Mouse (Mus musculus) hindlimb bud, embryonic 11.5 days (tissue): ENCODE data around the gene Gtf2h4.
A peak's percentile ranks its signal among the peaks of the same experiment; 100 is the strongest.

Source experiments
- DNase-seq: peaks from one replicate; pipeline ENCODE4 v3.0.0-alpha.2; 2012; ENCODE audit warnings: low read depth, low spot score; ENCODE audit errors: extremely low spot score

Gene Gtf2h4

DNA sequence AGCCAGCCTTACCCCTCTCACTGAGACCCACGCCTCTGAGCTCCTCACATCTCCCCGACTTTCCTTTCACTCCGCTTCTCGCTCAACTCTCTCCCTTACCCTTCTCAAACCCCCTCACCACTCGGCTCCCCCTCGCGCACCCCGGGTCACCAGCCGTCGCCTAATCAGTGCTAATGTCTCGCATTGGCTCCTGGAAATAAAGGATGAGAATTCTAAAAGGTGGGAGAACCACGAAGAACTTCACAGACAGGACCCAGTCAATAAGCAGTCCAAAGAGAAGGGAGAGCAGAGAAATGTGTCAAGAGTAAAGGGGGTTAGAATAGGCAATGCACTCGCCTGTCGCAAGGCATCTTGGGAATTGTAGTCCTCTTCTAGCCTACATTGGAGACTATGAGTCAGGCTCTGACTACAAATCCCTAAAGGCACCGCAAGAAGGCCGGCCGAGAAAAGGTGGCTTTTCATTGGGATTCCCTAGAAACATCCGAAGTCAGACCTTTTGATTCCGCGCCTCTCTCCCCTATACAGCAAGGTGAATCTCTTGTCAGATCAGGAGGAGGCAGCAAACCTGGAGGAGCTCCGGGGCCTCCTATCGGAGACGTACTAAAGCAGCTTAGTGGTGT, at the start of gene Gtf2h4:
Gene Gtf2h4 (minus strand): TSS at position 324 of the 620 bp plus-strand sequence.
- DNase-seq = peak; percentile 88

DNA sequence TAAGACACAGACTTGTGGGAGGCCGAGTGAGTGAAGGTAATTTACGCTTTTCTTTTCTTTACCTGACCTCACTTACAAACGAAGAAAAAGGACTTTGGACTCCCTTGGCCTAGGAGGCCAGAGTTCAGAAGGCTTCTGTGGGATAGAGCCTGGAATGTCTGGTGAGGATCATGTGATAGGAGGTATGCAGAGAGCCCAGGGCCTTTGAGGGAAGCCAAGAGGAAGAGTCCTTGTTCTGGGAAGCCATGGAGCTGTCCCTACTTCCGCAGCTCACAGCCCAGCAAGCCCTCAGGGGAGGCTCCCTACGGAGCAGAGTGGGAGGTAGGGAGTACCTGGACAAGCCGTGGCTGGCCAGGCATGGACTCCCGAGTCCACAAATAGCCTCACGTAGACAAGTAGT, 48.1 kb upstream of the Gtf2h4 start:
- no peak for DNase-seq

DNA sequence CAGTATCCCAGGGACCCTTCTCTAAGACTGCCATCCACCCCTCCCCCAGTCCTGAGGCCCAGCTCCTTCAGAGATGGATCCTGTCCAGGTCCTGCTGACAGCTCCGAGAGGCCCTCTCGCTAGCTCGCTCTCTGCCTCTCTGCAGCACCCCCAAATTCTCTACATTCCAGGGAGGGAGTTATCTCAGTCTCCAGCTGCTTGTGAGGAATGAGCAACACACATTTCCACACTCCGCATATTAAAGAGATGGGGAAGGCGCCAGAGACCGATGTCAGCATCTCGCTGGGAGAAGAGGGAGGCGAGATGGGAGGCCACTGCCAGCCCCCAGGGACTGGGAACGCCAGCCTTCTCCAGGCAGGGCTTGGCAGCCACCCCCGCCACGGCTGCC, 46.8 kb upstream of the Gtf2h4 start:
- DNase-seq = no peak

DNA sequence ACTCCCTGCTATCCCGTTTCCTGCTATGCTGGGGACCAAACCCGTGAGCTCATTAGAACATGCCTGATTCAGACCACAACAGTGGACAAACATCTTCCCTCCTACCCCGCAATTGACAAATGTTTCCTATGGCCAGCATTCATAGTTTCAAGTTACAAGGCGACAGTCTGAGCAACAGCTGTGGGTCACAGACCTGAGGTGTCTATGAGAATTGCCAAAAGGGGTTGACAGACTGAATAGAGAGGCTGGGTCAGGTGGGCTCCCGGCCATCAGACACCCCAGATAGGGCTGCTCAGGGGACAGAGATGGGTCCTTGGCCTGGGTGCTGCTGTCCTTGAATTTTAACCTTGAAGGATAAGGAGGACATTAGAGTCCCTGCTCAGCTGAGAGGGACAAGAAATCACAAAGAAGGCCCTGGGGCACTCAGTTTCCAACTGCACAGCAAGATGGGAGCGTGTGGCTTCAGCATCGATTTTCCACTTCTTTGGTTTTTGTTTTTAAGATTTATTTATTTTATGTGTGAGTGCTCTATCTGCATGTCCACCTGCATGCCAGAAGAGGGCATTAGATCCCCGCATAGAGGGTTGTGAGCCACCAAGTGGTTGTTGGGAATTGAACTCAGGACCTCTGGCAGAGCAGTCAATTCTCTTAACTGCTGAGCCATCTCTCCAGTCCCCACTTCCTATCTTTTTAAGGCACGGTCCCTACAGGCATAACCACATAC, 46.2 kb upstream of the Gtf2h4 start:
- DNase-seq = no peak

DNA sequence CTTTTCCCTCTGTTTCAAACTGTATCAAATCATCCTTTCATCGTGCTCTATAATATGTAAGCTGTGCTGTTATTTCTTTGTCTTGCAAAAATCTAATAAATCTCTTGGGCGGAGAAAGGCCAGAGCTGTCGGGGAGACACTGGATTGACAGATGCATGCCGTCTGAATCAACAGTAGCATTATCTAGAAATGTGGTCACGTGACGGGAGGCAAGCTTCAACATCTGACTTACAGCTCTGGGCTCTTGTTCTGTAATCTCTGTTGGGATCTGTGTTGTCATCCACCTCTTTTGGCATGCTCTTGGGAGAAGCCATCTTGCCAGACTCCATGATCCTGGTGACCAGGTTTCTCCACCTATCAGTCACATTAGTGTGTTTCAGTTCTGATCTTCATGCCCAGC, 43.5 kb upstream of the Gtf2h4 start:
- DNase-seq = no peak

DNA sequence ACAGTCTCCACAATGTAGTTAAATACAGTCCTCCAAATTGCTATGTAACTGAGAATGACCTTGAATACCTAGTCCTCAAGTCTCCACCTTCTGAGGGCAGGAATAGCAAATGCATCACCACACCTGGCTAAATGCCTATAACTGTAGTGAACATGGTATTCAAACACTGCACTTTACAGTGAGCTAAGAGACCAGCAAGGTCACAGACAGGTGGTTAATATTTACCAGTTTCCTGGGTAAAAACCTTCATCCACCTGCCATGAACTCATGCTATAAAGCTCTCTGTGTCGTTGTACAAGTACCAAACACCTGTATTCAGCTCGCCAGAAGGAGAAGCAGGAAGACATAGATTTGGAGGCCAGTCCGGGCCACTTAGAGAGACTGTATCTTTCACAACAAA, 42.6 kb upstream of the Gtf2h4 start:
- no peak for DNase-seq

DNA sequence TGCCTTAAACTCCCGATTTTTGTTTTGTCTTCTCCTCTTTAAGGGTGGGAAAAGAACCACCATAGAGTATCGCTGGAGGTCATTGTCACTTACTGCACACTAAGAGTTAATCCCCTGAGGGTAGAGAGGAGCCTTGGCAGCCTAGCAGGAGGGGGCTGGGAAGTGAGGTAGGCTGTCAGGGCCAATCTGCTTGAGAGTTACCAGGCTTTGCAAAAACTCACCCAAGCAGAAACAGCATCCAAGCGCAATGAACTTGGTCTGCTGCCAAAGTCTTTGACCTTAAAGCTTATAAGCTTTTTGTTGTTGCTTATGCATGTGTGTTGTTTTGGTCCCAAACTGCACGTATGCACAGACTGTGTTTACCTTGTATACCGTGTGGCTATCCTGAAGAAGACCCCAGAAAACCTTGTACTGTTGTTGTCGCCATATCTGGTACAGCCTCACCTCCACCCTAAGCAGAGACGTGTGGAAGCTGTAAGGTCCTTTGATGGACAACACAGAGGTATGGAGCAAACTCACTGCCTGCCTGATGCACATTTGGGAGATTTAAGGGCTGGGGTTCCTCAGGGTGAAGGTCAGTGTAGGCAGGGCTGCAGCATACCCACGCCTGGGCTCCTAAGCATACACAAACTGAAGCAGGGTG, 37.3 kb upstream of the Gtf2h4 start:
- no peak for DNase-seq

DNA sequence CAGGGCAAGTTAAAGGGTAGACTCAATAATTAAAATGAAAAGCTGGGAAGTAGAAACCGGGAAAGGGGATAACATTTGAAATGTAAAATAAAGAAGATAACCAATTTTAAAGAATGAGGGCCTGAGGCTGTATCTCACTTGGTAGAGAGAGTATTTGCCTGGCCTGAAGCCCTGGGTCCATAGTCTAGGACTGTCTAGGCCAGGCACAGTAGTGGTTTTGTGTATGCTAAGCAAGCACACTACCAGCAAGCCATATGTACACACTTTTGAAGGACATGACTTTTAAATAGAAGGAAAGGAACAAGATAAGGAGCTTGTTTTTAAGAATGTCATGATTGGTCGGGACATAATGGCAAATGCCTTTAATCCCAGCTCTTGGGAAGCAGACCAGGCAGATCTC, 35.1 kb upstream of the Gtf2h4 start:
- no peak for DNase-seq

DNA sequence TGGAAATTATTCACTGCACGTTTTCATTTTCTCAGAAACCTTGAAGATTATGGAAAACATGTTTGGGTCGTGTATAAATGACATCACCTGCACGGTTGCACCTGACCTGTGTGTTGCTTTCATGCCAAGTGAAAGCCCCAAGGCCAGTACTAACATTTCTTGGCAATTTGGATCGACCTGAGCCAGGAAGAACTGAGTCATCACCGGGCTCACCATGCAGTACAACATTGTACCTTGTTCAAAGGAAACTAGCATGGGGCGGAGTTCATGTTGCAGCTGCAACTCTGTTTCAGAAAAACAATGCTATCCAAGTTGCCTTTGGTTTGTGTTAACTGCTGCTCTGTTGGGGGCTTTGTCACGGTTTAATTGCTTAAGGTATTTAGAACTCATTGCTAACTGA, 34.4 kb upstream of the Gtf2h4 start:
- DNase-seq = no peak

DNA sequence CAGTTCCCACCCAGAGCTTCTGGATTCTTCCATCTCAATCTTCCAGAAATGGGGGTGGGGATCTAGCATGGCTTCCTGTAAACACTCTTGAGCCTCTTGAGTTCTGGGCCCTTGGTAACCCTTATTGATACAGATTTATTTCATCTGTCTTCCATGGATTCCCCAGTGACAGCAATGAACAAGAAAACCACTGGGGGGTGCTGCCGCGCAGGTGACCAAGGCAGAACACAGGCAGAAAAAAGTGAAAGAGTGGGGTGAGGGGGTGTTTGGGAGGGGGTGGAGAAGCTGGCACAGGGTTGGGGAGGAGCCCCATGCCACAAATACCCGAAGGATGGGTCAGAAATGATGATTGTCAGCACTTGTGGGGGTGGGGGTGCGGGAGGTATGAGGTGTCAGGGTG, 32.3 kb upstream of the Gtf2h4 start:
- DNase-seq = no peak

DNA sequence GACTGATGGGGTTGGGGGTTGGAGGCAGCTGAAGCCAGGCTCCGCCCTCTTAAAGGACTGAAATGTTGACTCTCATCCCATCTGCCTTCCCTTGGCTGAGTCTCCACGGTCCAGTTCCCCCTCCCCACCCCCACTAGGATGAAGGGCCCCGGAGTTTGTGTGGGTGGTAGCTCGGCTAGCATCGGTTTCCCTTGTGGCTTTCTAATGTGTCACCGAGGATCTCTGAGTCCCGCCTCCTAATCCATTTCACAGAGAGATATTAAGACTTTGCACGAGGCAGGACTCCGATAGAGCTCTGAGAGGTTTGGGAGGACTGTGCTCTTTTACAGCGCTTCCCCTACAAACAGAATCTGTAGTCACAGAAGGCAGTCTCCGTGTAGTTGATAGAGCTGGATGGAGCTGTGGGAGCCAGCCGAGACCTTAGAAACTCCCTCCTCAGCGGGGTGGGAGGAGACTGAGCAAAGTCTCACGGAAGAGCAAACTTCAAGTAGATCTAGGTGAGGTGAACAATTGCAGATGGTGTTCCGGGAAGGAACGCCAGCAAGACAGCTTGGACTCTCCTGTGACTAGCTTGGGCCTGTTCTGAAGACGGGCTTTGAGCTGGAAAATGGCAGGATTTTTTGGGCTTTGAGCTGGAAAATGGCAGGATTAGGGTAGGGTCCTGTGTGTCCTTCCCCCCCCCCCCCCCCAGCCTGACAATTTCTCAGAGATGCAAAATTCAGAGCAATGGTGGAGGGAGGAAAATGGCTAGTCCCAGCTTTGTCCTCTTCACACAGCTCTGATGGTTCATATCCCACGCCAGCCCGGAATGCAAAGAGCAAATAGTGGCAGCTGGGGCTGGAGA, 31.3 kb upstream of the Gtf2h4 start, which contains the start of gene Ddr1:
Gene Ddr1 (minus strand): TSS at position 1 of the 844 bp plus-strand sequence.
- no peak for DNase-seq

DNA sequence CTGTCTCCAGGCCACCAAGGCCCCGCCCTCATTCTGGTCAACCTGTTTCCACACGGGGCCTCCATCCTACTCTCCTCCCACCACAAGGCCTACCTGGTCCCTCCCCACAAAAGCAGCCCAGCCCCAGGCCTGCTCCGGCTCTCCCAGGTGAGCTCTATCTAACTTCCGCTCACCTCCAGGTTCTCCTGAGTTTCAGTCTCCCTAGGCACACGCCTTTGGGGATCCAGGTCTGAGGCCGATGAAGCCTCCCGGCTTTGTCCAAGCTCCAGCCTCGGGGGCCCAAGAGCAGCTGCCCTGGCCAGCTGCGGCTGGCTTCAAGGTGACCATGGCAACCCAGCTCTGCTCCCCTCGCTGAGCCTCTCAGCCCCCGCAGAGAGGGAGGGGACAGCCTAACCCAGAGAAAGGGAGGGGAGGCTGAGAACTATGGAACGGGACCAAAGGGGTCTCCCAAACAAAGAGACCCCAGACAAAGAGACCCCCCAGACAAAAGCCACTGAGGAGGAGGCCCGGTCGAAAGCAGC, 30.3 kb upstream of the Gtf2h4 start:
- no peak for DNase-seq

DNA sequence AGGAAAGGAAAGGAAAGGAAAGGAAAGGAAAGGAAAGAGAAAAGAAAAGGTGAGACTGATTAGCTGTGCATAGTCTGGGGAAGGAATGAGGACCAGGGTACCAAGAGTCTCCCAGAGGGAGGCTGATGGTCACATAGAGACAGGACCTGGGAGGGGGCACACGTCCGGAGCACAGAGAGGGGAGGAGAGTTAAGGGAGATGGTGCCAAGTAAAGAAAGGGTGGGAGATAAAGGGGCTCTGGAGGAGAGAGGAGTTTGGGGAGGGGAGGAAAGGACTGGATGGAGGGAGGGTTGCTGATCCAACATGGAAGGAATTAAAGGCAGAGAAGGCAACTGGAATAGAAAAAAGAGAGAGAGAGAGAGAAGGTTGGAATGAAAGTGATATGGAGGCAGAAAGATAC, 29.5 kb upstream of the Gtf2h4 start:
- DNase-seq = no peak

DNA sequence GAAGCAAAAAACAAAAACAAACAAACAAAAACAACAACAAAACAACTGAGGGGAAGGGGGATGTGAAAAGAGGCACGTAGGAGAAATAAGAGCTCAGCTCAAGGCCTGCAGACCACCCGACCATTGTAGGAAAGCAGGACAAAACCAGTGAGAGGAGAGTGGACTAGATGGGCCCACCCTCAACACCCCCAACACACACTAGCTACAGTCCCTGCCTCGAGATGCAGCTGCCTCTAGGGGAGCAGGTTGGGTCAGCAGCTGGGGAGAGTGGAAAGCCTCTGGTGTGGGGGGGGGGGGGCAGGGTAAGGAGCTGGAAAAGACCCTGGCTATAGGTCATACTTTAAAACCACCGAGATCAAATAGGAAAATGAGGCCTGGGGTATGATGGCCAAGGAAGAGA, 29.1 kb upstream of the Gtf2h4 start:
- no peak for DNase-seq

DNA sequence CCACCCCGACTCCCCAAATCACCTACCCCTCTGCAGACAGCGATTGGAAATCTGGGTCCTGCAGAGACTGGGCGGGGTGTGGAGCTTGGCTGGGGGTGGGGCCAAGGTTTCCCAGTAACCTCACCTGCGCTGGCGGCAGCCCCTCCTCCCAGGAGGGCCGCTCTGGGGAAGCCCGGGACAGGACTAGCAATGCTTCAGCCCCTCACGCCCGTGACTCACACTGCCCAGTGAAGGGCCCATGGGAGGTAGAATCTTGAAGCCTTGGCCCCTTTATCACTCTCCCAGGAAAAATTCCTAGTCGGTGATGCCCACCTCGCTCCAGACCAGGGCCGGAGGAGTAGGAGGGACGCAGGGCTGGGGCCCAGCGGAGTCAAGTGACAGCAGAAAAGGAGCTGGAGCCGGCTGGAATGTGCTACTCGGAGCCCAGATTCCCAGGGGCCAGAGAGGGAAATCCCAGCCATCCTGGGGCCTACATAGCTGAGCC, 28.5 kb upstream of the Gtf2h4 start:
- no peak for DNase-seq

DNA sequence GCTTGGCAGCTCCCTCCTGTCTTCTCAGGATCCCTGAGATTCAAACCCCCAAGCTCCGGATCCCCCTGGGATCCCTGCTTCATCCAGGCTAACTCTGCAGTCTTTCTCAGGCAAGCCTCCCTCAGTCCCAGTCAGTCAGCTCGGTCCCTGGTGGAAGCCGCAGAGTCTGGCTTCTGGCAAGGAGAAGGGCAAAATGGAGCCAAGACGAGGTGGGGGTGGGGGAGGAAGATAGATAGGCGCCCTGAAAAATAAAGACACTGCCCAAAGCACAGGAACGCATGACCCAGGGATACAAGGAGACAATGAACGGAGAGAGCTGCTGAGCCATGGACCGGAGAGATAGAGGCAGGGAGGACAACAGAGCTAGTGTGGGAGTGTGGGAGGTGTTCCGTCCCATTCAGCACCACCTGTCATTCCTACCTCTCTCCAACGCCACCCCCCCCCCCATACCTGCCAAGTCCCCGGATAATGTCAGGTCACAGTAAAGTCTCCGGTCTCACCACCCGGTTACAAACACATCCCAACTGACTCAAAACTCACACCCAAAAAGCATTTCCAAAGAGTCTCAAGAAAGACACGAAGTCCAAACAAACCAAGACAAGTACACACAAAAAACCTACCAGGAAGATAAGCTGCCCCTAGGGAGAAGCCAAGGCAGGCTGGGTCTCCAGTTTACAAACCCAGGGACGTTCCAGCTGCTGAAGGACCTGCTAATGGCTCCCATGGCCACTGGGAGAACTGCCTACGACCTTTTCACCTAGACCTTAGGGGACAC, 27.9 kb upstream of the Gtf2h4 start:
- no peak for DNase-seq

DNA sequence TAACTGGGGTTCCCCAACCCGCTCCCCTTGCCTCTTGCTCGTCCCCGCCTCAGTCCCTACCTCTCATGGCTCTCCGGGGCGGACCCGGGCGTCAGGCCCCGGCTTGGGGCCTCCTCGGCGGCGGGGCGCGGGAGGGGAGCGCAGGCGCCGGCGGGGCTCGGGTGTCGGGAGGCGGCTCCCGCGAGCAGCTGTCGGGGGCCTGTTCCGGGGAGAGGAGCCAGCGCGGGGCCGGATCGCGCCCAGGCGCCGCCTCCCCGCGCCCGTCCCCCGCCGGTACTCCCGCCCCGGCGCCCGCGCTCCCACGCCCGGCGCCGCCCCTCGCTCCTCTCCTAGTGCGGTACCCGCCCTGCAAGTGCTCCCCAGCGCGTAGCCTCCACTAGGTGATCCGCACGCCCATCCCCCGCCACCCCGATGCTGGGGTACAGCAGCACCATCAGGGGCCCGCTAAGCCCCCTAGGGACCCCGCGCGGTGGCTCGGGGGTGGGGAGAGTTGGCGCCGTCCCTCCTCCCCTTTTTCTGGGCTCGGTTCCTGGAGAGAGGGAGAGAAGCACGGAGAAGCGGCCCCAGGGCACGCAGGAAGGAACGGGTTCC, 26.9 kb upstream of the Gtf2h4 start:
- DNase-seq = no peak

DNA sequence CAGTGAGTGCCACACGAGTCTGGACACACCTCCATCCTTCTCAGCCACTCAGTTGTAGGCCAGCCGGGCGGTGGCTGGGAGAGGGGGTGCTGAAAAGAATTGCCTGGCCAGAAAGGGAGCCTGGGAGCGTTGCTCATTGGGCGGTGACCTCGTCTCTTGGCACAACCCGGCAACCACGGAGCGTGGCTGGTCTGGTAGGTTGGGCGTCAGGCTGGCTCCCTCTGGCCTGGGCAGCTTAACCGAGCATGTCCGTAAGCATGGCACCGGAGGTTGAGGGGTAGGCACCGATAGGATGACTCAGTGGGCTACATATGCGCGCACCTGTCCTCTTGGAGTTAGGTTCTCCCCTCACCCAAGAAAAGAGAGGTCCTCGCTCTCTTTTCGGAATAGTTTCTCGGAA, 26.4 kb upstream of the Gtf2h4 start:
- no peak for DNase-seq

DNA sequence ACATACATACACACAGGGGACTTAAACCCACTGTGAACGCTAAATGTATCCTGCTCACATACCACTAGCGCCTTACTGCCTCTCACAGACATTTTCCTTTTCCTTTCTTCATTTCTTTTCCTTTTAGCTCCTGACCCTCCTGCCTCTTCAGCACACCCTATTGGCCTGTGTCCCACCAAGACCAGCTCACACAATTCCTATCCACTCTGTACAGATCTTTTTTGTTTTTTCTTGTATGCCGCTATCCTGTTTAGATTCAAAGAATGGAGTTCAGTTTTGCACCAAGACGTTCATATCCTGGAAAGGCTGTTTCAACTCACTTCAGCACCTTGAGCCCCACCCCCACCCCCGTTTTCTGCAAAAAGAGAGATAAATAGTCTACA, 25.0 kb upstream of the Gtf2h4 start:
- no peak for DNase-seq
